Mouse (Mus musculus) gastrocnemius, adult 2 months (tissue): ENCODE measurements around the gene Lzts2. TPM values are rescaled to one million over a fixed set of nuclear protein-coding genes. Genes with fewer than 3 reads are reported as not detected.
A peak's percentile ranks its signal among the peaks of the same experiment; 100 is the strongest.

Source experiments
- DNase-seq: peaks from one replicate; pipeline ENCODE4 v3.0.0; 2022
- H3K27ac ChIP-seq: fragments of 200-600 bp; 2 replicates; pipeline ENCODE4 v1.8.1; 2022; ENCODE audit warnings: mild to moderate bottlenecking
- H3K4me3 ChIP-seq: fragments of 200-600 bp; 2 replicates; pipeline ENCODE4 v1.8.1; 2022; ENCODE audit warnings: mild to moderate bottlenecking, moderate library complexity
- CTCF ChIP-seq: fragments of 200-600 bp; IDR thresholded peaks from 2 replicates; pipeline ENCODE4 v1.8.1; 2022; ENCODE audit warnings: antibody characterized with exemption, mild to moderate bottlenecking, moderate library complexity
- intact Hi-C: fragments of 180-260 bp; cut with DNase I; formaldehyde crosslinking; loops from one replicate; pipeline ENCODE4 v1.15.1; 2025
- long read RNA-seq, 2 experiments: library from polyadenylated mRNA; stranded (forward); transcript quantifications; one replicate each; pipeline ENCODE4 v2.0.0; 2021
- total RNA-seq, 2 experiments: library from RNA; stranded (reverse); gene quantifications; 2 replicates each; pipeline ENCODE4 v1.2.3; 2021

Lzts2 gene
- total RNA-seq: 10 to 100 TPM; 21.0 to 29.3 TPM
- long read RNA-seq, experiment 1, transcript Lzts2-202 (5 exons, 2,694 nt): major isoform, 34 of 67 reads
- long read RNA-seq, experiment 1, transcript Lzts2-201 (5 exons, 3,062 nt): minor isoform, 12 of 67 reads
- long read RNA-seq, experiment 1, transcript Lzts2-203 (5 exons, 2,798 nt): minor isoform, 5 of 67 reads
- long read RNA-seq, experiment 1, partial matches to known transcripts: 8 of 67 reads
- long read RNA-seq, experiment 1, other reads (novel, unspliced or antisense): 8 of 67 reads
- long read RNA-seq, experiment 2, transcript Lzts2-201 (5 exons, 3,062 nt): minor isoform, 13 of 88 reads
- long read RNA-seq, experiment 2, transcript Lzts2-202 (5 exons, 2,694 nt): major isoform, 57 of 88 reads
- long read RNA-seq, experiment 2, partial matches to known transcripts: 7 of 88 reads
- long read RNA-seq, experiment 2, other reads (novel, unspliced or antisense): 10 of 88 reads

DNA sequence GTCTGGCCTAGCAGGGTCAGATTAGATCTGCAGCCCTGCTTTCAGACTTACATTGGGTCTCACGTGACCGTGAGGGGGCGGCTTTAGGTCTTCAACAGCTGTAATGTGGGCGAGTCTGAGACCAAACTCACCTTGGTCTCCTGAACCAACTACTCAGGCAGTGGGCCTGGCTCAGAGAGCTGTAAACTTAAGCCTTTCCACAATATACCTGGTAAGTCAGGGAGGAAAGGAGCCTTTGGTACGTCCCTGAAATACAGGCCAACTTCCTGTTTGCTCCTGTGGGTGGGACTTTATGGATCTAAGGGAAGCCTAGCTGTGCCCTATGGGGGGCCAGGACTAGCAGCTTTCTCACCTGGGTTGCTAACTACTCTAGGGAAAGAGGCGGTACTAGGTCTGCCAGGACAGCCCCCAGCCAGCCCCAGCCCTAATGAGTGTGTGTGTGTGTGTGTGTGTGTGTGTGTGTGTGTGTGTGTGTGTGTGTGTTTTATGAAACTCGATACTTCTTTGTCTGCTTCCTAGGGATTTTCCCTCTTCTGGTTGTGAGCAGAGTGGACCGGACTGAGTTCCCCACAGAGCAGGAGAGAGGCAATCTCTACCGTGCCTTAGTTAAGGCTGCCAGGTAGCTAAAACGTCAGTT lies at the start of gene Lzts2:
Lzts2 (plus strand) TSS at position 80 of the 637 bp plus-strand sequence.
- DNase-seq: no peak
- TF ChIP-seq CTCF: no peak
- intact Hi-C loops: no loop called here
- Histone ChIP-seq H3K4me3 (peak within 1 kb of the TSS; percentile 80), H3K27ac (peak within 1 kb of the TSS; percentile 94)

DNA sequence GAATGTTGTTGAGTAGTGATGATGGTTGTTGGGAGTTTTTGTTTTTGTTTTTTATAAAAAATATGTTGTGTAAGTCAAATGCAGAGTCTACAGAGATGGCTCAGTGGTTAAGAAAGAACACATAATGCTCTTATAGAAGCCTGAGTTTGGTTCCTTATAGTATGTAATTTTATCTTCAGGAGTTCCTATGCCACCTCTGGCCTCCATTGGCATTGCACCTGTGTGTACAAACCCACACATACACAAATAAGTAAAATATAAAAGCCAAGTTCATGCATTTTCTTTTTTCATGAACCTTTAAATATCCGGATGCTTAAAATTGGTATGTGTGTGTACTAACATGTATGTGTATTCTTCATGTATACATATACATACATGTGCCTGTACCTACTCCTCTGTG lies 48.2 kb upstream of the Lzts2 start:
- H3K4me3 ChIP-seq: no peak overlapping the region
- DNase-seq: no peak
- no peak overlapping the region for H3K27ac ChIP-seq
- peak; percentile 8; the same call in 1 of the 2 replicates for TF ChIP-seq CTCF
- intact Hi-C loops: no loop called here

DNA sequence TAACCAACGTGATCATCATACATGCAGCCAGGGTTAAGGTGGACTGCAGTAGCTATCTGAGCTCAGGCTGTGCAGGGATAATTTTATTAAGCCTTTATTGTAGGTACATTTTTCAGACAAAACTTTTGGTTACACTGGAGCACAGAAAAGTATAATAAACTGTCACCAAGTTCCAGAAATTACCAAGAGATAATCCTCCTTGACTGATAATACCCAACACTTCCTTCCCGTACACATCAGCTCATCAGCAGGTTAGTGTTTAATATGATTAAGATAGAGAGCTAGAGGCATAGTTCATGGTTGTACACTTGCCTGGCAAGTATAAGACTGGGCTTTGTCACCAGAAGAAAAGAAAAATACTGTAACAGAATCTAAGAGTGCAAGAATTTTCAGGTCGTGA lies 45.9 kb upstream of the Lzts2 start:
- no peak overlapping the region for H3K27ac ChIP-seq
- H3K4me3 ChIP-seq: no peak overlapping the region
- no peak for TF ChIP-seq CTCF
- intact Hi-C loops: no loop called here
- no peak for DNase-seq

DNA sequence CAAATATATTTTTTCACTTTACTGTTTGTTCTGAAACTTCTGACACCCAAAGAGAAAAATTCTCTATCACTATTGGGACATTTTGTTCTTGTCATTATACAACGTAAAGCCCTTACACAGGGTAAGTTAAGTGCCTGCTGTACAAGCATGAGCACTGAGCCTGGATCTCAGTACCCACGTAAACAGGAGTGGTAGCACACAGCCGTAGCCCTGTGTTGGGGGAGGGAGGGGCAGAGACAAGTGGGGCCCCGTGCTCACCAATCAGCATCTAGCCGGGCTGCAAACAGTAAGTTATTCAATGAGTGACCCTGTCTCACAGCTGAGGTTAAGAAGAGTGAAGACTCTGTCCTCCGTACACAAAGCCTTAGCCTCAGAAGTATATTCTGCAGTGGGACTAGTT lies 37.6 kb upstream of the Lzts2 start:
- intact Hi-C loops: no loop called here
- DNase-seq: no peak
- no peak overlapping the region for H3K27ac ChIP-seq
- H3K4me3 ChIP-seq: no peak overlapping the region
- no peak for TF ChIP-seq CTCF

DNA sequence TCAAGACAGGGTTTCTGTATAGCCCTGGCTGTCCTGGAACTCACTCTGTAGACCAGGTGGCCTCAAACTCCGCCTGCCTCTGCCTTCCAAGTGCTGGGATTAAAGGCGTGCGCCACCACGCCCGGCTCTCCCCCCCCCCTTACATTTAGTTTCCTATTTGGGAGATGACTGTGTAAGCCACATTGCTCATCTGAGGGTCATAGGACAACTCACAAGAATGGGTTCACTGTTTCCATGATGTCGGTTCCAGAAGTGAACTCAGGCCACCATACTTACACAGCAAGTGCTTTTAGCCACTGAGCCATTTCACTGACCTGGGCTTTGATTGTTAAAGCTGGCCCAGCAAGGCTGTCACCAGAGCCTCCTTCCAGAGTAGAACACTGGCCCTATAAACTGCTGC lies 37.1 kb upstream of the Lzts2 start:
- no peak for TF ChIP-seq CTCF
- Histone ChIP-seq H3K27ac (no peak overlapping the region), H3K4me3 (no peak overlapping the region)
- intact Hi-C loops: no loop called here
- no peak for DNase-seq

DNA sequence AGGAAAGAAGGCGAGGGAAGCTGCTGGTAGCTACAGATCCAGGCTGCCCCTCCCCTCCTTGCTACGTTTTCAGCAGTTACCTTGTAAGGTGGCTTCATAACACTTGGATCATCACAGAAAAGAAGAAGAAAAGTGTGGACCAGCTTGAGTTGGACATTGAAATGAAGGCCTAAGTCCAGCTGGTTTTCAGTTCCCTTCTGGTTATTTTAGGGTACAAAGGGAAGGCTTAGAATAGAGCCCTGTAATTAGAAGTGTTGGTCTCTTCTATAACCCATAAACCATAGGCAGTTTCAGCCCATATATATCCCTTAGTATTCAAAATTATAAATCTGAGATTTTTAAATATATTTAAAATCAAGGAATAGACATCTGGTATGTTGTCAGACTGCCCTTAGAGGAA lies 33.4 kb upstream of the Lzts2 start:
- Histone ChIP-seq H3K27ac (no peak overlapping the region), H3K4me3 (no peak overlapping the region)
- intact Hi-C loops: no loop called here
- no peak for TF ChIP-seq CTCF
- DNase-seq: no peak

DNA sequence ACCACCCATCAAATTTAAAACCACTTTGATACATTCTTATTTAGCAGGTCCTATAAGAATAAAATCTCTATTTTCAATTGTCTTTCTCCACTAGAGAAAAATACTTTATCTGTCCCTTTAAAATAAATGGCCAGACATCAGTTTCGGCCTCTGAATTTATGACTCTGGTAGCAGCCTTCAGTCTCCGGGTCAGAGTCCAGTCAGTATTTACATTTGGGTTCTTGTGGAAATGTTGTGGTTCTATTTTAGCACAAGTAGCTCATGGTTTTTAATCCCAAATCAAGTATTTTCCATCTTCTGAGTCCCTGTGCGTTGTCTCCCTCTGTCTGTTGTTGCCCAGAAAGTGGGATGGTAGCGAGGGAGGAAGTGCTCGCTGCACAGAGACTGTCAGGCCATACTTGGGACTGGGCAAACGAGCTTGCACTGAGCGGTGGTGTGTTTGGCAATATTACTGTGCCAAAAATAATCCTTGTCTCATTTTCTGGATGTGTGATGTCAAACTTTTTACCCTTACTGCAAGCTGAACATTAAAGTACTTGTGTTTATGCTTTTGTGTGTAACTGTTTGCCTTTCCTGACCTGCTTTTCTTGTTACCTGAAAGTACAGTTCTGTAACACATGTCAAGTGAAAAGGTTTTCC lies 31.6 kb upstream of the Lzts2 start:
- intact Hi-C loops: no loop called here
- DNase-seq: no peak
- Histone ChIP-seq H3K27ac (no peak overlapping the region), H3K4me3 (no peak overlapping the region)
- no peak for TF ChIP-seq CTCF

DNA sequence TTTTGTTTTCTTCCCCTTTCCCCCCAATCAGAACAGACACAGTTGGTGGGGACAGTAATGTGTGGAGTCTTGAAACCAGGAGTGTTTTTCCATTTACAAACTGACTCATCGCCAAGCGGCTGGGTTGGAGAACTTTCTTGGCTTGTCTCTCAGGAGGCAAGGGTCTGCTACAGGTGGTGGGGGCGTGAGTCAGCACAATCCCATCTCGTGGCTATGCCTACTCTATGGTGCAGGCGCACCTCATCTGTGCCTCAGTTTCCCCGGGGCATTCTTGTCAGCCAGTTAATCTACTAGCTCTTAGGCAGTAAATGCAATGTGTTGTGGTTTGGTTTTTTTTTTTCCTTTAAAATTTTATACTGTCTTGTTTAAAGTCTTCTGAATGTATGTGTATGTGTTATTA lies 30.8 kb upstream of the Lzts2 start:
- no peak for DNase-seq
- no peak overlapping the region for H3K4me3 ChIP-seq
- H3K27ac ChIP-seq: no peak overlapping the region
- TF ChIP-seq CTCF: no peak
- intact Hi-C loops: no loop called here

DNA sequence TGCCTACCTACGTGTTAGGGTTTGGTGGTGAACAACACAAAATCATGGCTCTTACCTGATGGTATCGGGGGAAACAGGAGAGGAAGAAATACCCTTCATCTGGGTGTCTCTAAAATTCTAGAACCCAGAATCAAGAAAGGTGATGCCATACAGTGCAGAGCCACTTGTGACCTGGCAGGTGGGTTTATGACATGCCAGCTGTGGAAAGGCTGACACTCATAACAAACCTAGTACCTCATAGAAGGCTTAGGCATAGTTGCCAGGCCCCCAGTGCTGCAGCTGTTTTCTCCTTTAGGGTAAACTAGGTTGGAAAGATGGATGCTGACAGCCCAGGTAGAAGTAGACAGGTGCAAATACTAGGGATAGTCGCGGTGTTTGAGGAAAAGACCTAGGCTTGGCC lies 29.8 kb upstream of the Lzts2 start:
- H3K4me3 ChIP-seq: no peak overlapping the region
- H3K27ac ChIP-seq: no peak overlapping the region
- no peak for TF ChIP-seq CTCF
- intact Hi-C loops: no loop called here
- DNase-seq: no peak

DNA sequence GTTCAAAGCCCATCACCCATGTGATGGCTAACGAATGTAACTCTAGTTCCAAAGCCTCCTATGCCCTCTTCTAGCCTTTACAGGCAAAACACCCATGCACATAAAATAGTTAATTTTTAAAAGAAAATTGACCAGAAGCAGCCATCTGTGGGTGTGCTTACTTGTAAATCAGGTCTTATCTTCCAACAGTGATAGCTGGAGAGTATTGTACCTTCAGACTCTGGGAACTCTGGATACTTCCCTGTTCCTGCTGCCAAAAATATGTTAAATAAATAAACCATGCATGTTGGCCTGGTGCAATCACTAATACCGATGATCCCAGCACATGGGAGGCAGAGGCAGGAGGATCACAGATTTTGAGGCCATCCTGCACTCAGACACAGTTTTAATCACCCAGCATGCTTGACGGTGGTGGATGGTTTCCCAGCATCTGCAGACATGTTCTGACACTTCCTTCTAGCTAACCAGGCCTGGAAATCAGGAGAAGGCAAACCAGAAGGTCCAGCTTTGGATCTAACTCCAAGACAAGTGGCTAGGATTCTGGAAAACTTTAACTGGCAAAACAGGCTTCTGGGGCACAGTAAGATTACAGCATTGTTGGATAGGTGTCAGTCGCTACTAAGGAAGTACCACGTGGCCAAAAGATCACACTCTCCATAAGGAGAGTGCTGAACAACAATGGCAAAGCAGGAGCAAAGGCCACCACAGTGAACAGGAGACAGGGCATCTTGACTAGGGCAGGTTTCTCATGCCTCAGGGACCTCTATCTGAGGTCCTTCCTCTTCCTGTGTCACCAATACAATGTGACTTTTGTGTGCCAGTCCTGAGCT lies 28.8 kb upstream of the Lzts2 start:
- Histone ChIP-seq H3K4me3 (no peak overlapping the region), H3K27ac (no peak overlapping the region)
- DNase-seq: no peak
- no peak for TF ChIP-seq CTCF
- intact Hi-C loops: no loop called here

DNA sequence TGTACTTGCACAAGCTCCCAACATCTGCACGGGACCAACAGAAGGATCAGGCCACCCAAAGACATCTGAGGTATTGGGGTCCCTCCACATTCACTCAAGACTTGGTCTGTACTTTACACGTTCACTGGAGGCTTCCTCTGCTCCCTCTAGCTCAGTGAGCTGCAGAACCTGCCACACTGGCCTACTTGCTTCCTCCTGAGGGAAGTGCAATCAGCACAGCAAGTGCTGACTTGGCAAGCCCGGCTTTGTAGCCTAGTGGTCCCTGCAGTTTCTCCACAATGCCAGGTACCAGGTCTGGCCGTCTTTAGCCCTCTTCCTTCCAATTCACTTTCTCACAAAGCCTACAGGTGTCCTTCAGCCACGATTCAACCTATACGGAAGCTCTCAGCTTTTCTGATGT lies 27.2 kb upstream of the Lzts2 start:
- DNase-seq: no peak
- no peak overlapping the region for H3K27ac ChIP-seq
- H3K4me3 ChIP-seq: no peak overlapping the region
- intact Hi-C loops: no loop called here
- no peak for TF ChIP-seq CTCF

DNA sequence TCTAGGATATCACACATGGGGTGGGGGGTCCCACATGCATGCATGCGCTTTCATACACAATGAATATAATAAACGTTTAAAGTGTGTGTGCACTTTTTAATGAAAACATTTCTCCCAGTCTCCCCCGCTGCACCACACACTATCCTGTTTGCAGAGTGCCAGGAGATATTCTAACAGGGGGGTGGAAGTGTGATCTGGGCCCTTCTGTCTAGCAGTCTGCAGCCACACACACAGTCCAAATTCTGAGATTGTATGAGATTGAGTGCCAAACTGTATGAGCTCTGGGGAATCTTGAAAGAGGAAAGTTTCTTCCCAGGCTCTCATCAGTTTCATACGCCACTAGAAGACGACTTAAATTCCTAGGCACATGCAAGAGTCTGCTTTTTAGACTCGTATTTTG lies 26.4 kb upstream of the Lzts2 start:
- no peak overlapping the region for H3K27ac ChIP-seq
- H3K4me3 ChIP-seq: no peak overlapping the region
- intact Hi-C loops: no loop called here
- DNase-seq: no peak
- TF ChIP-seq CTCF: no peak
